Mouse (Mus musculus): ENCODE measurements around the gene Tomm20.

DNA sequence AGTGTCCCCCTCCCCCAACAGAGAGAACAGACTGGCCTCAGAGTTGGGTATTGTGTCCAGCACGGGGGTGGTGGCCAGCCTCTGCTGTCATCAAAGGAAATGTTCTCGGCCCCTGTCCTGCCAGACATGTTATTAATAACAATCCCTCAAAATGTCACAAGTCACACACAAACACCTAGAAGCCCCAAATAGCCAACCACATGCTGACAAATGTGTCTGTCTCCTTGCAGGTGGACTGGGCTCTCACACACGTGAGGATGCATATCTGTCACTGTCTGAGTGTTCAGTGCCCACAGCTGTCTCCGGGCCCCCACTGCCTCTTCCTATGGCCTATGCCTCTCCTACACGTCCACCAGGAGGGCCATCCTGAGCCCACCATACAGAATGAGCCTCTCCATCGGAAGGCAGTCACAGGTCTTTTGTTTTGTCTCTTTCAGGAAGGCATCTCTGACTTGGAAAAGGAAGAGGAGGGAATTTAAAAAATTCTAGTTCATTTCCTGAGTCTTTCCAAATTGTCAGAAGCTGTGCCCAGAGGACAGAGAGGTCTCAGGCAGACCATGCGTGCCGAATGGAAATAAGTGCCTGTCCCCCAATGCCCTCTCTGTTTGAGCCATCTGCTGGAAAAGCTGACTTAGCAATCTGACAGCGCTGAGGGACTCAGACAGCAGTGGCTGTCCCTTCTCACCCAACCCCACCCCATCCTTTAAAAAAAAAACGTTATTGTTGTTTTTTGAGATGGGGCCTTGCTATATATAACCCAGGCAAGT, 30.9 kb downstream of the Tomm20 start:
- TF ChIP-seq POLR2A (IDR thresholded peaks at IDR 0.05; ENCODE audit: low read depth, low read length) (no peak), CTCF (IDR thresholded peaks at IDR 0.05; ENCODE audit: extremely low read depth, insufficient read length, insufficient replicate concordance, low read depth, low read length) (no peak)
